Mouse (Mus musculus) layer of hippocampus, adult 2 months (tissue): Measurements from ENCODE around the gene Myd88. TPM values are rescaled to one million over a fixed set of nuclear protein-coding genes. Genes with fewer than 3 reads are reported as not detected.

Experiments
- DNase-seq, 2 experiments: peaks; one replicate each; pipeline ENCODE4 v3.0.0; 2022; ENCODE audit warnings: low spot score in 2 of 2
- H3K27ac ChIP-seq: fragments of 200-600 bp; 2 replicates; pipeline ENCODE4 v1.8.1; 2022
- H3K4me3 ChIP-seq: fragments of 200-600 bp; 2 replicates; pipeline ENCODE4 v1.8.1; 2022; ENCODE audit warnings: mild to moderate bottlenecking
- CTCF ChIP-seq: fragments of 200-600 bp; conservative IDR thresholded peaks from 2 replicates; pipeline ENCODE4 v1.8.1; 2022; ENCODE audit warnings: antibody characterized with exemption, mild to moderate bottlenecking, moderate library complexity
- total RNA-seq, 2 experiments: library from RNA; stranded (reverse); gene quantifications; 2 replicates each; pipeline ENCODE4 v1.2.3; 2021

The Myd88 gene
- total RNA-seq, 2 experiments from 2014 or later: 5.4 to 5.7 TPM

GRCm38 (mm10) chr9:119337842-119338241, 3.4 kb downstream of the Myd88 start:
- H3K4me3 ChIP-seq: no peak overlapping the region
- TF ChIP-seq CTCF: no peak
- DNase-seq: no peak

GRCm38 (mm10) chr9:119335571-119335970, 5.6 kb downstream of the Myd88 start:
- Histone ChIP-seq H3K4me3 (no peak overlapping the region), H3K27ac (no peak overlapping the region)
- TF ChIP-seq CTCF: no peak
- DNase-seq: no peak

More at GRCm38 (mm10) chr9:119337842-119338241, 3.4 kb downstream of the Myd88 start:
- H3K27ac ChIP-seq: no peak overlapping the region

- TF ChIP-seq CTCF: no peak
- no peak for DNase-seq
- Histone ChIP-seq H3K27ac (peak overlapping the region; percentile 60), H3K4me3 (no peak overlapping the region)
Observed at GRCm38 (mm10) chr9:119334834-119335233, 6.4 kb downstream of the Myd88 start.

DNA sequence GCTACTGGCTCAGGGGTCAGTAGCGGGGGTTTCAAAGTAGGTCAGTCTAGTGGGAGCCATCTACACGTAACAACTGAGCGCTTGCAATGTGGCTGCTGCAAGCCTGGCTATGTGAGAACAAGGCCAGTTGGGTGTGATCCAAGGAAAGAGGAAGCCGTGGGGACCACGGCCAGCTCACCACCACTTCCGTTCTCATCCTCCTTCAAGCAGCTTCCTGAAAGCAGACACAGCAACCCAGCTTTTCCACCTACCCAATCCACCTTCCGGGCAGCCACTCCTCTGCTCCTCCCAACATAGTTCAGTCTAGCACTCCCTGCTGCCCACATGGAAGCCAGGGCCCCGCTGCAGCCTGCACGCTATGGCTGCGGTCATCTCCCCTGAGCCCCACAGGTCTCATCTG, 6.9 kb downstream of the Myd88 start:
- no peak overlapping the region for H3K4me3 ChIP-seq
- H3K27ac ChIP-seq: peak overlapping the region; percentile 60
- TF ChIP-seq CTCF: no peak
- no peak for DNase-seq

- TF ChIP-seq CTCF: no peak
- Histone ChIP-seq H3K27ac (no peak overlapping the region), H3K4me3 (no peak overlapping the region)
- DNase-seq: no peak
Observed at GRCm38 (mm10) chr9:119330186-119330963, 10.8 kb downstream of the Myd88 start.

DNA sequence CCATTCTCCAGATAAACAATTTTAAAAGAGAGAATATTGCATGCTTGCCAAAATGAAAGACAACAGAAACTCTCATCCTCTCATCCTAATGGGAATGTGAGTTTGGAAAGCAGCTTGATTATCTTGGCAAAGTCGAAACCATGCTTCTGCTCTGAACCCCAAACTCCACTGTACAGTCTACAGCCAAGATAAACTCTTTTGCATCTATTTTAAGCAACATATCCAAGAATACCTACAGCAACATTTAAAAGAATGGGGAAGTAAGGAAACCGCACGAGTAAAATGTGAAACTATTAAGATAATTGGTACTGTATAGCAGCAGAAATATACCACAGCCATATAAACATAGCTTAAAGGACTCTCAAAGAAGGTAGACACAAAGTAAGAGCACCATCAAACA, 12.7 kb downstream of the Myd88 start:
- no peak overlapping the region for H3K27ac ChIP-seq
- no peak for DNase-seq
- no peak overlapping the region for H3K4me3 ChIP-seq
- TF ChIP-seq CTCF: no peak

GRCm38 (mm10) chr9:119324130-119324529, 17.1 kb downstream of the Myd88 start:
- Histone ChIP-seq H3K27ac (no peak overlapping the region; the same call in 1 of the 2 replicates), H3K4me3 (no peak overlapping the region)
- no peak for TF ChIP-seq CTCF
- no peak for DNase-seq

- peak overlapping the region; percentile 100 for H3K27ac ChIP-seq
- DNase-seq: no peak
- H3K4me3 ChIP-seq: peak overlapping the region; percentile 96
- no peak for TF ChIP-seq CTCF
Observed at GRCm38 (mm10) chr9:119323260-119323645, 18.0 kb downstream of the Myd88 start.

GRCm38 (mm10) chr9:119322289-119323259, 18.6 kb downstream of the Myd88 start, which contains the start of gene Oxsr1:
Oxsr1 (minus strand) TSS chr9:119322427.
- H3K27ac ChIP-seq: peak within 1 kb of the TSS; percentile 100
- peak within 1 kb of the TSS; percentile 96 for H3K4me3 ChIP-seq
- peak; percentile 77 for TF ChIP-seq CTCF
- DNase-seq: peak; percentile 97 to 99

DNA sequence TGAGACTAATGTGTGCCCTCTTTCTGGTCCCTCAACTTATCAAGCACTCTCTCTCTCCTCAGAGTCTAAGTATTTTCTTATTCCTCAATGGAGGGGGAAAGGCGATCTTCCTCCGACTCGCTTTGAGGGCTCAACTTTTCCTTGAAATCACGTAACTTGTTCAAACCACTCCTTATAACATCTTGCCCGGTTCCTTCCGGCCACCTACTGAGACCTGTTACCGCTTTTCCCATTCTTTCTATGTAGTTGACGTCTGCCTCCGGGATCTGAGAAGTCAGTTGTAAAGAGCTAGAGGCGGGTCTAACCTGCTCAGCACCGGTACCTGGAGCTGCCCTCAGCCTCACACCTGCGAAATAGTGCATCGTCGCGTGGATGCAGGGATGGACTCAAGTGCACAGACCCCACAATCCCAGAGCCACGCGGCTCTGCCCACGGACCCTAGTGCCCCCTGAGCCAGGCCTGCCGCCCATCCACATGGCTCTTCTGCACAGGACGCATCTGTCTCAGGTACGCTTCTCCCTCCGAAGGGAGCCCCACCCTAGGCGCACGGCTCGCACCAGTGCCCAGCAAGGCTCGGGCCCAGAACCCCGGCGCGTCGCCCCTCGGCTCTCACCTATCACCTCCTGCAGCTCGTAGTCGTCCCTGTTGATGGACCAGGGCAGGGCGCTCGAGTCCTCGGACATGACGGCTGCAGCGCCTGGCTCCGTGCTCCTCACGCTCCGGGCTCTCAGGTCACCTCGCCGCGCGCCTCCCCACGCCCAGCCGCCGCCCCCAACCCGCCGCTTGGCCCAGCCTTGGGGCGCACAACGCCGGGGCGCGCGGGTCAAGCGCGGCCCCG, 19.6 kb downstream of the Myd88 start:
- Histone ChIP-seq H3K4me3 (peak overlapping the region; percentile 96), H3K27ac (peak overlapping the region; percentile 100)
- TF ChIP-seq CTCF: no peak
- DNase-seq: peak in 1 of 2 experiments; percentile 13

- no peak for DNase-seq
- peak overlapping the region; percentile 96 for H3K4me3 ChIP-seq
- 0 out of 2 replicates have a peak overlapping the region, but pooled peaks have one; percentile 100 for H3K27ac ChIP-seq
- TF ChIP-seq CTCF: no peak
Observed at GRCm38 (mm10) chr9:119320946-119321345, 20.3 kb downstream of the Myd88 start.

- DNase-seq: no peak
- no peak for TF ChIP-seq CTCF
- Histone ChIP-seq H3K27ac (no peak overlapping the region), H3K4me3 (no peak overlapping the region)
Observed at GRCm38 (mm10) chr9:119320446-119320845, 20.8 kb downstream of the Myd88 start.
